Mouse (Mus musculus): ENCODE data around the gene Mapkapk2. TPM values are rescaled to one million over a fixed set of nuclear protein-coding genes. Genes with fewer than 3 reads are reported as not detected.

The Mapkapk2 gene
- polyA plus RNA-seq, 1 experiment from 2014 or later, result 9.1 TPM

GRCm38 (mm10) chr1:131096803-131097699 lies 575 bp downstream of the Mapkapk2 start:
- no peaks in the 10 kb centered on the region for H3K36me3 ChIP-seq (ENCODE audit: control insufficient read depth, insufficient read depth, low read length)
- peak overlapping the region; percentile 90 for H3K4me2 ChIP-seq (ENCODE audit: low read length)
- under 1% methylated on average over 64 of the region's 98 CpGs for WGBS
- peak overlapping the region; percentile 91 for H3K4me3 ChIP-seq (ENCODE audit: low read length)
- H3K27ac ChIP-seq (ENCODE audit: low read depth, low read length), result peak overlapping the region; percentile 80
- no peaks in the 10 kb centered on the region for H3K27me3 ChIP-seq (replicated peaks; ENCODE audit: control insufficient read depth, insufficient read depth, low read length)
- ATAC-seq, result peak; percentile 60
- peaks cover 18% of the 10 kb centered on the region for H3K4me1 ChIP-seq (ENCODE audit: control insufficient read depth, insufficient read depth, low read depth, low read length)
- no peaks in the 10 kb centered on the region for H3K9me3 ChIP-seq (ENCODE audit: control insufficient read depth, low read length)
- H3K9ac ChIP-seq (ENCODE audit: low read depth, low read length), result peak overlapping the region; percentile 88

GRCm38 (mm10) chr1:131096132-131096695 lies 1.4 kb downstream of the Mapkapk2 start:
- Histone ChIP-seq H3K4me2 (ENCODE audit: low read length) (peak overlapping the region; percentile 90), H3K27me3 (replicated peaks; ENCODE audit: control insufficient read depth, insufficient read depth, low read length) (no peaks in the 10 kb centered on the region), H3K36me3 (ENCODE audit: control insufficient read depth, insufficient read depth, low read length) (no peaks in the 10 kb centered on the region), H3K4me3 (ENCODE audit: low read length) (peak overlapping the region; percentile 91), H3K9me3 (ENCODE audit: control insufficient read depth, low read length) (no peaks in the 10 kb centered on the region), H3K4me1 (ENCODE audit: control insufficient read depth, insufficient read depth, low read depth, low read length) (peaks cover 18% of the 10 kb centered on the region), H3K9ac (ENCODE audit: low read depth, low read length) (peak overlapping the region; percentile 88), H3K27ac (ENCODE audit: low read depth, low read length) (peak overlapping the region; percentile 80)
- ATAC-seq, result no peak
- 25% methylated on average over 9 of the region's 9 CpGs for WGBS

- no peaks in the 10 kb centered on the region for H3K9me3 ChIP-seq (ENCODE audit: control insufficient read depth, low read length)
- peak overlapping the region; percentile 90 for H3K4me2 ChIP-seq (ENCODE audit: low read length)
- H3K4me1 ChIP-seq (ENCODE audit: control insufficient read depth, insufficient read depth, low read depth, low read length), result peaks cover 23% of the 10 kb centered on the region
- H3K9ac ChIP-seq (ENCODE audit: low read depth, low read length), result no peak overlapping the region
- no peak for ATAC-seq
- WGBS, result 11% methylated on average over 8 of the region's 8 CpGs
- H3K4me3 ChIP-seq (ENCODE audit: low read length), result peak overlapping the region; percentile 91
- H3K36me3 ChIP-seq (ENCODE audit: control insufficient read depth, insufficient read depth, low read length), result no peaks in the 10 kb centered on the region
- H3K27ac ChIP-seq (ENCODE audit: low read depth, low read length), result no peak overlapping the region
- no peaks in the 10 kb centered on the region for H3K27me3 ChIP-seq (replicated peaks; ENCODE audit: control insufficient read depth, insufficient read depth, low read length)
These were observed 2.1 kb downstream of the Mapkapk2 start for GRCm38 (mm10) chr1:131095574-131095973.

GRCm38 (mm10) chr1:131093889-131094288 lies 3.7 kb downstream of the Mapkapk2 start:
- H3K27me3 ChIP-seq (replicated peaks; ENCODE audit: control insufficient read depth, insufficient read depth, low read length), result no peaks in the 10 kb centered on the region
- no peak overlapping the region for H3K27ac ChIP-seq (ENCODE audit: low read depth, low read length)
- no peaks in the 10 kb centered on the region for H3K9me3 ChIP-seq (ENCODE audit: control insufficient read depth, low read length)
- no peaks in the 10 kb centered on the region for H3K36me3 ChIP-seq (ENCODE audit: control insufficient read depth, insufficient read depth, low read length)
- no peak overlapping the region for H3K4me2 ChIP-seq (ENCODE audit: low read length)
- 82% methylated on average over 8 of the region's 8 CpGs for WGBS
- ATAC-seq, result no peak
- no peak overlapping the region for H3K4me3 ChIP-seq (ENCODE audit: low read length)
- peaks cover 27% of the 10 kb centered on the region for H3K4me1 ChIP-seq (ENCODE audit: control insufficient read depth, insufficient read depth, low read depth, low read length)
- H3K9ac ChIP-seq (ENCODE audit: low read depth, low read length), result no peak overlapping the region

- 97% methylated on average over 3 of the region's 3 CpGs for WGBS
- Histone ChIP-seq H3K36me3 (ENCODE audit: control insufficient read depth, insufficient read depth, low read length) (no peaks in the 10 kb centered on the region), H3K4me1 (ENCODE audit: control insufficient read depth, insufficient read depth, low read depth, low read length) (peaks cover 31% of the 10 kb centered on the region), H3K9me3 (ENCODE audit: control insufficient read depth, low read length) (no peaks in the 10 kb centered on the region), H3K4me2 (ENCODE audit: low read length) (no peak overlapping the region), H3K9ac (ENCODE audit: low read depth, low read length) (no peak overlapping the region), H3K27ac (ENCODE audit: low read depth, low read length) (no peak overlapping the region), H3K27me3 (replicated peaks; ENCODE audit: control insufficient read depth, insufficient read depth, low read length) (no peaks in the 10 kb centered on the region), H3K4me3 (ENCODE audit: low read length) (no peak overlapping the region)
- no peak for ATAC-seq
These were observed 4.8 kb downstream of the Mapkapk2 start for GRCm38 (mm10) chr1:131092846-131093245.

GRCm38 (mm10) chr1:131092173-131092572 lies 5.5 kb downstream of the Mapkapk2 start:
- Histone ChIP-seq H3K9ac (ENCODE audit: low read depth, low read length) (no peak overlapping the region), H3K36me3 (ENCODE audit: control insufficient read depth, insufficient read depth, low read length) (no peaks in the 10 kb centered on the region), H3K4me1 (ENCODE audit: control insufficient read depth, insufficient read depth, low read depth, low read length) (peaks cover 35% of the 10 kb centered on the region), H3K9me3 (ENCODE audit: control insufficient read depth, low read length) (no peaks in the 10 kb centered on the region), H3K4me2 (ENCODE audit: low read length) (no peak overlapping the region), H3K27me3 (replicated peaks; ENCODE audit: control insufficient read depth, insufficient read depth, low read length) (no peaks in the 10 kb centered on the region), H3K4me3 (ENCODE audit: low read length) (no peak overlapping the region), H3K27ac (ENCODE audit: low read depth, low read length) (no peak overlapping the region)
- ATAC-seq, result no peak
- WGBS, result 89% methylated on average over 3 of the region's 3 CpGs

- WGBS, result 86% methylated on average over 3 of the region's 3 CpGs
- no peak for ATAC-seq
- peaks cover 42% of the 10 kb centered on the region for H3K4me1 ChIP-seq (ENCODE audit: control insufficient read depth, insufficient read depth, low read depth, low read length)
- H3K4me2 ChIP-seq (ENCODE audit: low read length), result no peak overlapping the region
- H3K27me3 ChIP-seq (replicated peaks; ENCODE audit: control insufficient read depth, insufficient read depth, low read length), result no peaks in the 10 kb centered on the region
- no peaks in the 10 kb centered on the region for H3K36me3 ChIP-seq (ENCODE audit: control insufficient read depth, insufficient read depth, low read length)
- H3K9ac ChIP-seq (ENCODE audit: low read depth, low read length), result no peak overlapping the region
- H3K9me3 ChIP-seq (ENCODE audit: control insufficient read depth, low read length), result no peaks in the 10 kb centered on the region
- no peak overlapping the region for H3K27ac ChIP-seq (ENCODE audit: low read depth, low read length)
- H3K4me3 ChIP-seq (ENCODE audit: low read length), result no peak overlapping the region
These were observed 6.1 kb downstream of the Mapkapk2 start for GRCm38 (mm10) chr1:131091481-131091880.

- no peaks in the 10 kb centered on the region for H3K36me3 ChIP-seq (ENCODE audit: control insufficient read depth, insufficient read depth, low read length)
- H3K27ac ChIP-seq (ENCODE audit: low read depth, low read length), result no peak overlapping the region
- 75% methylated on average over 4 of the region's 4 CpGs for WGBS
- no peak overlapping the region for H3K4me2 ChIP-seq (ENCODE audit: low read length)
- H3K4me3 ChIP-seq (ENCODE audit: low read length), result no peak overlapping the region
- no peaks in the 10 kb centered on the region for H3K9me3 ChIP-seq (ENCODE audit: control insufficient read depth, low read length)
- no peak overlapping the region for H3K9ac ChIP-seq (ENCODE audit: low read depth, low read length)
- no peak for ATAC-seq
- H3K27me3 ChIP-seq (replicated peaks; ENCODE audit: control insufficient read depth, insufficient read depth, low read length), result no peaks in the 10 kb centered on the region
- H3K4me1 ChIP-seq (ENCODE audit: control insufficient read depth, insufficient read depth, low read depth, low read length), result peaks cover 43% of the 10 kb centered on the region
These were observed 6.7 kb downstream of the Mapkapk2 start for GRCm38 (mm10) chr1:131090877-131091276.

DNA sequence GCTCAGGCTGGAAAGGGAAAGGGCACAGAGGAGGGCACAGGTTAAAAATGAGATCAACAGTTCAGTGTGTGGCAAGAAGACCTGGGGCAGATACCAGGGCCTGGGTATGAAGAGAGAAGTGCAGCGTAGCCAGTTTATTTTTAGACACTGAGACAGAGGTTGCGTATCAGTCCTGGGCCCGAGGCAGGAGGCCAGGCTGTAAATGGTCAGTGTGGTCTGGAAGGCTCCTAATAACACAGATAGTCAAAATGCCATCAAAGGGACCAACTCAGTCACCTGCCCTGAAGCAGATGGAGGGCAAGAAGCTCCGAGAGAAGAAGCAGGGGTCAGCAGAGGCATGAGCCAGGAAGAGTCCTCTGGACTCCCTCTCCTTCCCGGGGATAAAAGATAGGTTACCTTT lies 7.4 kb downstream of the Mapkapk2 start:
- no peaks in the 10 kb centered on the region for H3K27me3 ChIP-seq (replicated peaks; ENCODE audit: control insufficient read depth, insufficient read depth, low read length)
- no peaks in the 10 kb centered on the region for H3K9me3 ChIP-seq (ENCODE audit: control insufficient read depth, low read length)
- H3K27ac ChIP-seq (ENCODE audit: low read depth, low read length), result no peak overlapping the region
- peaks cover 44% of the 10 kb centered on the region for H3K4me1 ChIP-seq (ENCODE audit: control insufficient read depth, insufficient read depth, low read depth, low read length)
- ATAC-seq, result no peak
- WGBS, result 82% methylated on average over 5 of the region's 5 CpGs
- H3K9ac ChIP-seq (ENCODE audit: low read depth, low read length), result no peak overlapping the region
- H3K36me3 ChIP-seq (ENCODE audit: control insufficient read depth, insufficient read depth, low read length), result no peaks in the 10 kb centered on the region
- H3K4me2 ChIP-seq (ENCODE audit: low read length), result no peak overlapping the region
- H3K4me3 ChIP-seq (ENCODE audit: low read length), result no peak overlapping the region
